Mouse (Mus musculus) limb, embryonic 12.5 days (tissue): ENCODE measurements around the gene Tmem37. TPM values are rescaled to one million over a fixed set of nuclear protein-coding genes. Genes with fewer than 3 reads are reported as not detected.

Experiments used
- ATAC-seq: fragments of 200-750 bp; cut with Nextera tagmentation; 2 replicates; pipeline ENCODE4 v1.8.0; 2017; ENCODE audit warnings: low read depth, moderate TSS enrichment; ENCODE audit not compliant: insufficient number of reproducible peaks, insufficient read depth, low FRiP score, low TSS enrichment
- H3K27ac ChIP-seq: fragments of 300-500 bp; sonication (generic); 2 replicates; pipeline ENCODE4 v1.5.1; 2016; ENCODE audit warnings: mild to moderate bottlenecking, moderate library complexity
- H3K27me3 ChIP-seq: fragments of 300-500 bp; sonication (generic); 2 replicates; pipeline ENCODE4 v1.6.1; 2016; ENCODE audit warnings: mild to moderate bottlenecking, moderate library complexity
- H3K36me3 ChIP-seq: fragments of 300-500 bp; sonication (generic); 2 replicates; pipeline ENCODE4 v1.6.1; 2016; ENCODE audit warnings: mild to moderate bottlenecking, moderate library complexity
- H3K4me1 ChIP-seq: fragments of 300-500 bp; sonication (generic); replicated peaks from 2 replicates; pipeline ENCODE4 v1.6.1; 2016
- H3K4me2 ChIP-seq: fragments of 300-500 bp; sonication (generic); 2 replicates; pipeline ENCODE4 v1.6.1; 2016; ENCODE audit warnings: mild to moderate bottlenecking, moderate library complexity
- H3K4me3 ChIP-seq: fragments of 300-500 bp; sonication (generic); replicated peaks from 2 replicates; pipeline ENCODE4 v1.5.1; 2016; ENCODE audit warnings: mild to moderate bottlenecking
- H3K9ac ChIP-seq: fragments of 300-500 bp; sonication (generic); replicated peaks from 2 replicates; pipeline ENCODE4 v1.6.1; 2016; ENCODE audit warnings: mild to moderate bottlenecking, moderate library complexity
- H3K9me3 ChIP-seq: fragments of 300-500 bp; sonication (generic); 2 replicates; pipeline ENCODE4 v1.6.1; 2016; ENCODE audit warnings: mild to moderate bottlenecking, moderate library complexity
- WGBS: fragments of 180-500 bp; shearing (Covaris S2); methylation state at CpG from one replicate; pipeline ENCODE4 v1.1.7; 2016; 5-methylcytosine and 5-hydroxymethylcytosine counted together
- polyA plus RNA-seq: library from polyadenylated mRNA; unstranded; fragments of >200 nt; fragmentation: Nextera tagmentation; extraction: Ambion mirVana; gene quantifications from 2 replicates; pipeline ENCODE4 v1.2.1, GENCODE M21; 2016

Tmem37 gene
- 2.6 and 3.9 TPM in 2 replicates for polyA plus RNA-seq

DNA sequence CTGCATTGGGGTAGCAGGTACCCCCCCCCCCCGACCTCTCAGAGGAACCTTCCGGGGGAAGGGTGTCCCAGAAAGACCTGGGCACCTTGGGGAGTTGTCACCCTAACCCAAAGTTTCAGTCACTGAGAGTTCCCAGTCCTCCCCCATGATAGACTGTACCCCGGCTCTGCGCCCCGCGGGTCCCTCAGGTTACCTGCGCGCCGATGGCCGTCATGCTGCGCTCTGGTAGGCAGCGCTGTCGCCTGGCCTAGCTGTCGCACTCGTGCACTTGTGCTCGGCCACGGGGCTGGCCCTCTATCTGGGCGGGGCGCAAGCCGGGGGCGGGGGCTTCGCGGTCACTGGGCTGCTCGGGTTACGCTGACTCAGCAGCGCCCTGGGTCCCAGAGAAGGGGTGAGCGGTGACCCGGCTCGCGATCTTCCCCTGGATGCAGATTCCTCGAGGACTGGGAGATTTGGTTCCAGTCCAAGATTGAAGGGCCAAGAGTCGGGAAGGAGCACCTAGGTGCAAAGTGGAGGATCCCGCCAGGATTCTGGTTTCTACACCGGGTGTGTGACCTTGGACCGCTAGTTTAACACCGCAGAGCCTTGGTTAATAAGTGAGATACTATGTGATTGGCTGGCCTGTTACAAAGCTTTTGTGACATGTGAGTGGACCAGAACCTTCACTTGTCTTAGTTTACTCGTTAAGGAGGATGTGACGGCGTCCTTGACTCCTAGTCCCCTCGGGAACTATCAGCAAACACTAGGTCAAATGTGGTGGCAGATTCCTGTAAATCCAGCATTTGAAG is at the start of gene Tmem37:
Gene Tmem37 (minus strand): TSS at position 556 of the 788 bp plus-strand sequence.
- H3K27ac ChIP-seq = no peak within 1 kb of the TSS
- H3K4me3 ChIP-seq = peak within 1 kb of the TSS; percentile 42
- WGBS = 1% methylated on average over 40 of the region's 40 CpGs
- peak; percentile 71 for ATAC-seq
- peak within 1 kb of the TSS; percentile 88 for H3K4me2 ChIP-seq
- peaks cover 28% of the 10 kb centered on the region for H3K4me1 ChIP-seq
- H3K27me3 ChIP-seq = peaks cover 45% of the 10 kb centered on the region
- peak within 1 kb of the TSS; percentile 45 for H3K9ac ChIP-seq
- H3K9me3 ChIP-seq = no peaks in the 10 kb centered on the region
- no peaks in the 10 kb centered on the region for H3K36me3 ChIP-seq

DNA sequence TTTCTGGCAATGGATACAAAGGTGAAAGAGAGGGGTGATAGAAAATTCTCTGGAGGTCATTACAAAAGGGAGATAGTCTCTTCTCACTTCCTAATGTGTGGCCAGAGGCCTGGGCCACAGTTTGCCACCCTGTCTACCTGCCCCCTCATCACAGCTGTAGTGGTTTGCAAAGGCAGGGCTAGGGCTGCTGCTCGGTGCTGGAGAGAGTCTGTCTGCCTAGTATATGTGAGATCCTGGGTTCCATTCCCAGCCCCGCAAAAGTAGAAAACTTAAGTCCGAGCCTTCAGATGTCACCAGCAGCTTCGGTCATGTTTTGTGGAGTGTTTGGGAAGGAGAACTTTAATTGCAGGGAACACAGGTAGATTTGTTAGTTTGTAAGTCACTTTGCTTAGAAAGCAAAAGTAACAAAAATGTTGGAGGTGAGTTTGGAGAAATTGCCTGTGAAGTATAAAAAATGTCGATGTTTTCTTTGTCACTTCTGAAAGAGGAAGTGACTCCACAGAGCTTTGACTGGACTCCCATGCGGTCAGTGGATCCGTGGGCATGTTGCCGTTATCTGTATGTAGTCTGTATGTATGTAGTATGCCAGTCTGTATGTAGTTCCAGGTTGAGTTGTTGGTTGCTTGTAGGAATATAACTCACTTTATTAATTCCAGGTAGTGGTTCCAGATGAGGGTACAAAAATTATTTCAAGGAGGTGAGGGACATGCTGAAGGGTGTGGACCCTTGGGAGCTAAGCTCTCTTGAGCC is 48.9 kb upstream of the Tmem37 start:
- H3K27ac ChIP-seq = no peak overlapping the region
- no peak overlapping the region for H3K9ac ChIP-seq
- ATAC-seq = no peak
- H3K4me1 ChIP-seq = peaks cover 23% of the 10 kb centered on the region
- H3K9me3 ChIP-seq = no peaks in the 10 kb centered on the region
- WGBS = 94% methylated on average over 8 of the region's 8 CpGs
- H3K4me3 ChIP-seq = no peak overlapping the region
- peaks cover 11% of the 10 kb centered on the region; the same call in 1 of the 2 replicates for H3K36me3 ChIP-seq
- H3K27me3 ChIP-seq = no peaks in the 10 kb centered on the region
- H3K4me2 ChIP-seq = no peak overlapping the region

DNA sequence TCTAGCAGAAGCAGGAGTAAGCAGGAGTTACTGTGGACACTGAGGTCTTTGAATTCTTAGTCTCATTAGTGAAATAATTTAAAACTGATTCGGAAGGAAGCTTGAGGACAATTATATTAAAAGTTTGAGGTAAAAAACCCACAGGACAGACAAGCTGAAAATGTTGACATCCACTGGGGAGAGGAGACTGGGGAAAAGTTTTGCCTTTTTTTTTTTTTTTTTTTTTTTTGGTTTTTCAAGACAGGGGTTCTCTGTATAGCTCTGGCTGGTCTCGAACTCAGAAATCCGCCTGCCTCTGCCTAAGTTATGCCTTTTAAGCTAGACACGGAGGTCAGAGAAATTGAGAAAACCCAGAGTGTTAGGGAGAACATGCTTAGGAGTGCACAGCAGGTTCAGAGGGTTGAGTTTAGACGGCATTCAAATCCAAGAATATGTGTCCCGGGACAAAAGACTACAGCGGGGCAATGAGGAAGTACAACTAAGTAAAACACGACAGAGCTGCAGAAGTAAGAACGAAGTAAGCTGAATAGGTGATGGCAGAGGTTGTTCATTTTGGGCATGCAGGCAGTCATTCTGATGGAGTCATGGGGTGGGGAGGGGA is 48.2 kb upstream of the Tmem37 start:
- peak overlapping the region; percentile 60 for H3K4me3 ChIP-seq
- H3K9ac ChIP-seq = peak overlapping the region; percentile 66; the same call in 1 of the 2 replicates
- no peak for ATAC-seq
- H3K4me1 ChIP-seq = peaks cover 23% of the 10 kb centered on the region
- peak overlapping the region; percentile 90 for H3K27ac ChIP-seq
- peaks cover 11% of the 10 kb centered on the region; the same call in 1 of the 2 replicates for H3K36me3 ChIP-seq
- H3K9me3 ChIP-seq = no peaks in the 10 kb centered on the region
- WGBS = 92% methylated on average over 9 of the region's 9 CpGs
- H3K27me3 ChIP-seq = no peaks in the 10 kb centered on the region
- peak overlapping the region; percentile 76 for H3K4me2 ChIP-seq

DNA sequence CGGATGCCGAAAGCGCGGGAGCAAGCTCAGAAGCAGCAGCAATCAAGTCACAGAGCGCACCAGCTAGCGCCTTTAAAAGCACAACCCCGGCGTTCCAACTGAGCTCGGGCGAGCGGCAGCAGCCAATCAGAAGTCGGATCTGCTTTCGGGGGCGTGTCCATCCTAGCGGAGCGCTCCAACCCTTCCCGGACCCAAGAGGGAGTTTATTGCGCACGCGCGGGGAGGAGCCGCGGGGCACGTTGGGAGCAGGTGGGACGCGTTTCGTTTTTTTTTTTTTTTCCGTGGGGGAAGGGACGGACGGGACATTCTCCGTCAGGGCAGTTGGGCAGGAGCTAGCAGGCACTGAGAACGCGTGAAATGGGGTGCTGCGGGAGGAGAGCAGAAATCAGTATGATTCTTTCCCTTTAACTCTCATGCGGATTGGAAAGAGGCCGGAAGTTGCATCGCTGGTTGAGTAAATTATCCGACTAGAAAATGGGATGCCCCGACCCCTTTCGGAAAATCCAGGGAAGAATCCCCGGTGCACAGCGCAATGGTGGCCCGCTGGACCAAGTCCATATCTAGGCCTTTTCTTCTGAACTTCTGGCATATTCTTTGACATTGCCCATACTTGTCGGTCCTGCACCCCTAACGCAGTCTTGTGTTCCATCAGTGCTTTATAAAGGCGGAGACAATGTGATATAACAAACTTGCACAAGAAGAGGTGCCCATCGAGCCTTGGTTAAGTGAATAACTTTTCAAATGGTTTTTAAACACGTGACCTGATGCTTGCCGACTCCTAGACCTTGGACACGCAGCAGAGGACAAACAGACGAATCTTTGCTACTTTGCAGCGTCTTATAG is 47.3 kb upstream of the Tmem37 start, which contains the start of the genes Dbi and 3110009E18Rik:
Gene Dbi (minus strand): TSS at position 110 of the 843 bp plus-strand sequence.
Gene 3110009E18Rik (plus strand): TSS at position 219 of the 843 bp plus-strand sequence.
- peak within 1 kb of the TSS; percentile 90 for H3K27ac ChIP-seq
- 2% methylated on average over 52 of the region's 52 CpGs for WGBS
- H3K4me3 ChIP-seq = peak within 1 kb of the TSS; percentile 60
- peak; percentile 91 for ATAC-seq
- H3K4me1 ChIP-seq = peaks cover 23% of the 10 kb centered on the region
- H3K36me3 ChIP-seq = peaks cover 14% of the 10 kb centered on the region
- no peaks in the 10 kb centered on the region for H3K9me3 ChIP-seq
- H3K9ac ChIP-seq = peak within 1 kb of the TSS; percentile 72
- no peaks in the 10 kb centered on the region for H3K27me3 ChIP-seq
- H3K4me2 ChIP-seq = peak within 1 kb of the TSS; percentile 76

DNA sequence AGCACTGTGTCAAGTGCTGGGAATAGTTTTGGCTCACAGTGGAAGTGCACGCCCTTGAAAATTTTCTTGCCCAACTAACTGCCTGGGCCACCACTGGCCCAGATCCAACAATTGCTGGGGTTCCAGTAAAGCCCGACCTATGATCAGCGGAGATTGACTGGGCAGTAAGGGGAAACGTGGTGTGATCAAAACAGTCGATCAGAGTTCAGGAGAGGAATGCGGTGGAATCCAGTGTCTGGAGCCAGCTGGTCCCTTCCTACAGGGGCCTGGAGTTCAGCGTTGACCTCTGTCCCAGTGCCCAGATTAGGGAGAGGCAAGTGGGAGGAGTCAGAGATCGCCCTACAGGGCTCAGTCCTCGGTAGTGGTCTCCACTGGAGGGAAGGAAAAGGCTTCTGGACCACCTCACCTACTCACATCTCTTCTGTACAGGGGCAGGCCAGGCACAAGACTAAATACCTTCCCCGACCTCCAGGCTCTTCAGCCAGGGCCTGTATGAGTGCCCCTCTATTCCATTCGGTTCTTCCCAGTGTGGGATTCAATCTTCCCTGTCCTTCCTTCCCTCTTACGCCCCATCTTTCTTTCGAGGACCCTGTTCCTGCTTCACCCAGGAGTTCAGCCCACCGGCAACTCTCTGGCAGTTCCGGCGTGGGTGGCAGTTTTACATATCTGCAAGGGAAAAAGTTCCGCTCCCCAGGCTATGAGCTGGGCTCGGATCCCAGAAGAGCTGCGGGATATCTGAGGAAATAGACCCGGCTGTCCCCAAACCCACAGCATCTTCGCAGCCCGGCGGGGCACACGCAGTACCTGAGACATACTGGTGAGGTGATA is 46.5 kb upstream of the Tmem37 start:
- Histone ChIP-seq H3K27ac (peak overlapping the region; percentile 90), H3K27me3 (no peaks in the 10 kb centered on the region)

DNA sequence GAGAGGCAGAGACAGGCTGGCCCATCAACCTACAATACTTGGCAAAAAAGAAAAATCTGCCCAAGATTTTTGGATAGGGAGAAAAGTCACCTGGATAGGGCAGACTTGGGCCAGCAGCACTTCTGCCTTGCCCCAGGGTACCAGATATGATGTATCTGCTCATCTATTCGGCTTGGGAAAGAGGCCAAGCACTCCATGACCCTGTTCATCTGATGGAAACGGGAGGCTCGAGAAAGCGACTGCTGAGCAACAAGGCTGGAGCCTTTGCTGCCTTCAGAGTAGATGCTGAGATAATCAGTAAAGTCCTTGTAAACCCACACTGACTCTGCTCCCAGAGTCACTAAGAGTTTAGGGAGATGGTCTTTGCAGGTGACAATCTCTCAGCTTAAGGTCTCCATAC is 45.5 kb upstream of the Tmem37 start:
- peak overlapping the region; percentile 76 for H3K4me2 ChIP-seq
- peaks cover 32% of the 10 kb centered on the region for H3K36me3 ChIP-seq
- peaks cover 23% of the 10 kb centered on the region for H3K4me1 ChIP-seq
- H3K27me3 ChIP-seq = no peaks in the 10 kb centered on the region
- peaks cover 4% of the 10 kb centered on the region; the same call in 1 of the 2 replicates for H3K9me3 ChIP-seq
- no peak for ATAC-seq
- H3K27ac ChIP-seq = no peak overlapping the region
- H3K9ac ChIP-seq = 0 out of 2 replicates have a peak overlapping the region, but pooled peaks have one; percentile 72
- peak overlapping the region; percentile 60; the same call in 1 of the 2 replicates for H3K4me3 ChIP-seq
- 94% methylated on average over 4 of the region's 4 CpGs for WGBS

More for the DNA sequence above, 46.5 kb upstream of the Tmem37 start:
- peaks cover 23% of the 10 kb centered on the region for H3K4me1 ChIP-seq
- H3K36me3 ChIP-seq = peaks cover 22% of the 10 kb centered on the region
- WGBS = 4% methylated on average over 24 of the region's 24 CpGs
- peak overlapping the region; percentile 76 for H3K4me2 ChIP-seq
- no peaks in the 10 kb centered on the region for H3K9me3 ChIP-seq
- H3K9ac ChIP-seq = peak overlapping the region; percentile 72
- peak; percentile 63 for ATAC-seq
- peak overlapping the region; percentile 60 for H3K4me3 ChIP-seq

DNA sequence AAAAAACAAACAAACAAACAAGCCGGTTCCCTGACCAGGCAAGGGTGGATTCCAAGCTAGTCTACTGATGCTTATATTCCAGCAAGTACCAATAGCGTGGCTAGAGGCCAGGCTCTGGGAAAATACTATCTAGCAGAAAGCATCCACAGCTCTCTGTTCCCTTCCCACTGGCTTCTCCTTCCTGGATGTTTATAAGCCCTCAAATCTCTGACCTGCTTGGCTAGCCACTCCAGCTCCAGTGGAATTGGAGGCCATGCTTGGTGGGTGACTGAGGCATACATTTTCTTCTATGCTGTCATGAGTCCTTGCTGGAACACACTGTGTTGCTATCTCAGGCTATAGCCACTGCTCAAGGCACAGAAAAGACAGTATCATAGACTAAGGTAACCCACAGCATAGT is 45.0 kb upstream of the Tmem37 start:
- peaks cover 23% of the 10 kb centered on the region for H3K4me1 ChIP-seq
- H3K27me3 ChIP-seq = no peaks in the 10 kb centered on the region
- WGBS = 91% methylated on average over 2 of the region's 2 CpGs
- H3K9me3 ChIP-seq = peaks cover 7% of the 10 kb centered on the region; the same call in 1 of the 2 replicates
- no peak overlapping the region for H3K4me3 ChIP-seq
- peaks cover 37% of the 10 kb centered on the region for H3K36me3 ChIP-seq
- H3K27ac ChIP-seq = no peak overlapping the region
- H3K9ac ChIP-seq = no peak overlapping the region
- H3K4me2 ChIP-seq = peak overlapping the region; percentile 76; the same call in 1 of the 2 replicates
- ATAC-seq = no peak

DNA sequence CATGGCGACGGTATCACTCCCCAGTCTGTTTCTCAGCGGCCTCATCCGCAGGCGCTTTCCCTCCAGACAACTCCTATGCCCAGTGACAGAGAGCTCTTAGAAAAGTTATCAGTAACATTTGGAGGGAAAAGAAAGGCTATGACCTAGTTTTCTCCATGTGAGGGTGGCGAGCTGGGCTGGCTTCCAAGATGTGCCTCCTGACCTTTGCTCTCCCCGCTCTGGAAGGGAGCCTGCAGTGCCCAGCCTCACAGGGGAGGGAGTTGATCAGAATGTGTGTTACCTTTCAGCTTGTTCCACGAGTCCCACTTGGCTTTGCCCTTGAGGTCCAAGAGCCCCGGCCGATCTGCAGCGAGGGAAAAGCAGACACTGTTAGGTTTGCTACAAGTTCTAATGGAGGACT is 42.2 kb upstream of the Tmem37 start:
- no peak for ATAC-seq
- peak overlapping the region; percentile 56; the same call in 1 of the 2 replicates for H3K27ac ChIP-seq
- H3K4me3 ChIP-seq = no peak overlapping the region
- H3K4me2 ChIP-seq = no peak overlapping the region
- peaks cover 23% of the 10 kb centered on the region for H3K4me1 ChIP-seq
- H3K27me3 ChIP-seq = no peaks in the 10 kb centered on the region
- H3K9me3 ChIP-seq = peaks cover 7% of the 10 kb centered on the region; the same call in 1 of the 2 replicates
- H3K36me3 ChIP-seq = peaks cover 56% of the 10 kb centered on the region
- WGBS = 88% methylated on average over 11 of the region's 11 CpGs
- H3K9ac ChIP-seq = no peak overlapping the region

DNA sequence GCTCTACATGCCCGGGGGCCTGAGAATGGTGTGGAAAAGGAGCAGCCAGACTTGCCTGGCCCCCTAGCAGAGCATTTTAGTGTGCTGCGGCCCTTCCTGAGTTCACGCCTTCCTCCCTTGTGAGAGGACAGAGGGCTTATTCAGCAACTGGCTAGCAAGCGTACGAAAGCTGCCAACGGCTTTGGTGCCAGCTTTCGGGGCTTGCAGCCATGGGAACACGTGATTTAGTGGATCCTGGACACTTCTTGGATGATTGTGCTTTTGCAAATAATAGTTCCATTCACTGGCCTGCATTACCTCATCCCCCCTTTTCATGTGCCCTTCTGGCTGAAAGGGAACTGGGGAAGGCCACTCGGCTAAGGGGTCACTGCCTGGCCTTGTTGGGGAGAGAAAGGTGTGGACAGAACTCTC is 41.8 kb upstream of the Tmem37 start:
- H3K9me3 ChIP-seq = peaks cover 7% of the 10 kb centered on the region; the same call in 1 of the 2 replicates
- 86% methylated on average over 9 of the region's 9 CpGs for WGBS
- H3K4me3 ChIP-seq = no peak overlapping the region
- no peak overlapping the region for H3K4me2 ChIP-seq
- H3K9ac ChIP-seq = no peak overlapping the region
- peak overlapping the region; percentile 66 for H3K27ac ChIP-seq
- peaks cover 56% of the 10 kb centered on the region for H3K36me3 ChIP-seq
- peaks cover 23% of the 10 kb centered on the region for H3K4me1 ChIP-seq
- ATAC-seq = no peak
- H3K27me3 ChIP-seq = no peaks in the 10 kb centered on the region
